Mouse (Mus musculus): ENCODE data around the gene Pitpnc1. TPM values are rescaled to one million over a fixed set of nuclear protein-coding genes. Genes with fewer than 3 reads are reported as not detected.

Gene Pitpnc1
- polyA plus RNA-seq, 1 experiment from 2014 or later, result 9.1 TPM

DNA sequence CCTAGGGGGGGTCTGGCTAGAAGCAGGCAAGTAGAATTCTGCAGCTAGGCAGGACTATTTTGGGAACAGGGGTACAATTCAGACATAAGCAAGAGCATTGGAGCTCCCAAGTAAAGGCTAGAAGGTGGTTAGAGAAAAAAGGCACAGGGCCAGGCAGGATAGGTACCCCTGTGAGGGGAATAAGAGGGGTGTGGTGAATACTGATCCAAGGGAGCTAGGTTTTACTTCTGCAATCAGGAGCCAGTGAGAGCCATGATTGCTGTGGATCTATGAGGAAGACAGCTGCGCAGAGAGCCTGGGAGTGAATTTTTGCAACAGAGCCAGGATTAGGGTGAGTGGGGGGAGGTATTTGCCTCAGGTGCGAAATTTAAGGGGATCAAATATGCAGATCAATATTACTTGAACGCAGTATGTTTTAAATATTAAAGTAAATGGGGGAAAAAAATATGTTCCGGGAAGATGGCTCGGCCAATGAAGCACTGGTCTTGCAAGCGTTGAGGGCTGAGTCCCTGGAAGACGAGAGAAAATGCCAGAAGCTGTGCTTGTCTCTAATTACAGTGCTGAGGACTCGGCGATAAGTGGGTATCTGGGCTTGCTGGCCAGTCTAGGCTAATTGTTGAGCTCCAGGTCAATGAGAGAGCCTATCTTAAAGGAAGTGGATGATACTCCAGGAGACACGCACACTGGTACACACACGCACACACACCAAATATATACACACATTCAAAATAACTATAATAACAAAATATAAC is 55.3 kb downstream of the Pitpnc1 start:
- TF ChIP-seq CTCF (IDR thresholded peaks at IDR 0.05; ENCODE audit: low read depth) (no peak), EP300 (IDR thresholded peaks at IDR 0.05; ENCODE audit: low read depth) (no peak)
- peak overlapping the region; percentile 14; the same call in 1 of the 2 replicates for H3K4me2 ChIP-seq (ENCODE audit: low read depth, low read length)
- ATAC-seq, result no peak

DNA sequence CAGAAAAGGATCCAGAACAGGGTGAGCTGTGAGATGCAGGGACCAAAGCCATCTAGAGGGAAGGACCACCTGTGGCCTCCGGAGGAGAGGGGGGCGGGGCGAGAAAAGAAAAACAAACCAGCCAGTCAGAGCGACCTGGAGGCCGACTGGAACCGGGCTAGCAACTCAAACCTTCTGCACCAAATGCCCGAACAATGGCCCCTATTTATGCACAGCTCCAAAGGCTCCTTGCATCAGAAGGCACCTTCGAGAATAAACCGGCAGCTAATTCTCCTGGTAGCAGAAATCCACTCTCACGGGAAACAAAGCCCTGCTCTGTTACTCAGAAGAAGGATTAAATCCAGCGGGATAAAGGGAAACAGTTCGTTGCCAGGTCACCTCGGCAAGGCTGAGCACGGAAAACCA is 57.2 kb downstream of the Pitpnc1 start:
- DNase-seq (peak; percentile 40), ATAC-seq (no peak)
- 16% methylated on average over 14 of the region's 14 CpGs for WGBS (ENCODE audit: insufficient replicate concordance)
- no peaks in the 10 kb centered on the region for H3K27me3 ChIP-seq (ENCODE audit: insufficient read depth, low read length)
- no peaks in the 10 kb centered on the region for H3K9me3 ChIP-seq (ENCODE audit: low read length)
- peaks cover 74% of the 10 kb centered on the region for H3K4me1 ChIP-seq (ENCODE audit: insufficient read depth)
- H3K9ac ChIP-seq (replicated peaks), result peak overlapping the region; percentile 45
- peak overlapping the region; percentile 18; the same call in 1 of the 2 replicates for H3K27ac ChIP-seq (ENCODE audit: low read depth)
- peak overlapping the region; percentile 64 for H3K4me2 ChIP-seq (ENCODE audit: low read depth, low read length)
- H3K4me3 ChIP-seq (ENCODE audit: low read depth, low read length), result peak overlapping the region; percentile 23
- TF ChIP-seq CTCF (IDR thresholded peaks at IDR 0.05; ENCODE audit: low read depth) (no peak), EP300 (IDR thresholded peaks at IDR 0.05; ENCODE audit: low read depth) (no peak)
- H3K36me3 ChIP-seq (replicated peaks; ENCODE audit: insufficient read depth, low read length), result no peaks in the 10 kb centered on the region

More for the DNA sequence above, 55.3 kb downstream of the Pitpnc1 start:
- no peak for DNase-seq
- Histone ChIP-seq H3K9me3 (ENCODE audit: low read length) (no peaks in the 10 kb centered on the region), H3K36me3 (replicated peaks; ENCODE audit: insufficient read depth, low read length) (no peaks in the 10 kb centered on the region), H3K9ac (replicated peaks) (no peak overlapping the region), H3K4me3 (ENCODE audit: low read depth, low read length) (no peak overlapping the region), H3K27ac (ENCODE audit: low read depth) (peak overlapping the region; percentile 32; the same call in 1 of the 2 replicates), H3K27me3 (ENCODE audit: insufficient read depth, low read length) (no peaks in the 10 kb centered on the region), H3K4me1 (ENCODE audit: insufficient read depth) (peaks cover 67% of the 10 kb centered on the region)
- WGBS (ENCODE audit: insufficient replicate concordance), result 64% methylated on average over 11 of the region's 11 CpGs

DNA sequence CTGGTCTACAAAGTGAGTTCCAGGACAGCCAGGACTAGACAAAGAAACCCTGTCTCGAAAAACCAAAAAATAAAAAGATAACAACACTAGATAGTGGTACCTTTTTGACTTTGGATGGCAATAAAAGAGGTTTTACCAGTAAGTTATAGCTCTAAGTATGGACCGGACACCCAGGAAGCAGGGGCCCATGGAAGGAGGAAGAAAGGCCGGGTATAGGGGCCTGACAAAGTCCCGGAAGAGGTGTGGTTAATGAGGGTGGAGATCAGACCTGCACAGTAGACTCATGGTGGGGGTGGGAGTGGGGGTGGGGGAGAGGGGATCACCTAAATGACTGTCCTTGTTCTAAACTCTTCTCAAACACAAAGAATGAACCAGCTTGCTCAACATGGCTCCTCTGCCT is 58.4 kb downstream of the Pitpnc1 start:
- ATAC-seq (no peak), DNase-seq (no peak)
- no peaks in the 10 kb centered on the region for H3K27me3 ChIP-seq (ENCODE audit: insufficient read depth, low read length)
- H3K9me3 ChIP-seq (ENCODE audit: low read length), result no peaks in the 10 kb centered on the region
- no peak overlapping the region for H3K9ac ChIP-seq (replicated peaks)
- H3K4me2 ChIP-seq (ENCODE audit: low read depth, low read length), result 0 out of 2 replicates have a peak overlapping the region, but pooled peaks have one; percentile 64
- TF ChIP-seq EP300 (IDR thresholded peaks at IDR 0.05; ENCODE audit: low read depth) (no peak), CTCF (IDR thresholded peaks at IDR 0.05; ENCODE audit: low read depth) (no peak)
- H3K27ac ChIP-seq (ENCODE audit: low read depth), result peak overlapping the region; percentile 35; the same call in 1 of the 2 replicates
- 36% methylated on average over 4 of the region's 4 CpGs for WGBS (ENCODE audit: insufficient replicate concordance)
- no peaks in the 10 kb centered on the region for H3K36me3 ChIP-seq (replicated peaks; ENCODE audit: insufficient read depth, low read length)
- H3K4me3 ChIP-seq (ENCODE audit: low read depth, low read length), result no peak overlapping the region
- peaks cover 82% of the 10 kb centered on the region for H3K4me1 ChIP-seq (ENCODE audit: insufficient read depth)

DNA sequence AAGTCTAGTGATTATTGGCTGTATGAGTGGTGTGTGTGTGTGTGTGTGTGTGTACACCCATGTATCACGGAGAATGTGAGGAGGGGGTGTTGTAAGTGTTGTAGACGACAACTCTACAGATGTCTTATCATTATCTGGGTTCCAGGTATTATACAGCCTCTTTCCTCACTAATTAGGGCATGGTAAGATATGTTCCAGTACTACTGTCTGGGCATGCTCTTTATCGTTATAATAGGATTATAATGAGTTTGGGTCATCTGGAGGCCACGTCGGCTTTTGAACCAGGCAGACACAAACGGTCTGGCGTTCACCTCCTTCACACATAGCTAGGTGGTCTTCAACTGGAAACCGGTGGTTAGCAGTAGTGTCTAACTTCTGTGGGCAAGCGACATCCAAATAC is 58.9 kb downstream of the Pitpnc1 start:
- no peak for DNase-seq

DNA sequence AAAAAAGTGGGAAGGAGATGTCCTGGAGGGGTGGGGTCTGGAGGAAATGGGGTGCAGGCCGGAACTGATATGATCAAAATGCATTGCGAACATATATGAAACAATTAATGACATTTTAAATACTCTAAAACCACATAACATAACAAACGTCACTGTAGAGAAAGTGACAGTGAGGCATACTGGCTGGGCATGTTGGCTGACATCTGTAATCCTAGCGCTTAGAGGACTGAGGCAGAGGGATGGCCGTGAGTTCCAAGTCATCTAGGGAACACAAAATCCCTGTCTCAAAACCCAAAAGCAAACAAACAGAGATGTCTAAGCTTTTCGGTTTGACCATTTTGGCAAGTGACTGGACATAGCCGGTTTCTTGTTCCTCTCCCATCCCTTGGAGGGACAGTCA is 59.7 kb downstream of the Pitpnc1 start:
- ATAC-seq (no peak), DNase-seq (no peak)
- TF ChIP-seq CTCF (IDR thresholded peaks at IDR 0.05; ENCODE audit: low read depth) (no peak), EP300 (IDR thresholded peaks at IDR 0.05; ENCODE audit: low read depth) (no peak)
- no peaks in the 10 kb centered on the region for H3K9me3 ChIP-seq (ENCODE audit: low read length)
- no peaks in the 10 kb centered on the region for H3K36me3 ChIP-seq (replicated peaks; ENCODE audit: insufficient read depth, low read length)
- H3K27ac ChIP-seq (ENCODE audit: low read depth), result peak overlapping the region; percentile 39; the same call in 1 of the 2 replicates
- peaks cover 70% of the 10 kb centered on the region for H3K4me1 ChIP-seq (ENCODE audit: insufficient read depth)
- no peak overlapping the region; the same call in 1 of the 2 replicates for H3K9ac ChIP-seq (replicated peaks)
- H3K27me3 ChIP-seq (ENCODE audit: insufficient read depth, low read length), result no peaks in the 10 kb centered on the region
- H3K4me2 ChIP-seq (ENCODE audit: low read depth, low read length), result peak overlapping the region; percentile 27
- WGBS (ENCODE audit: insufficient replicate concordance), result 62% methylated on average over 7 of the region's 7 CpGs
- no peak overlapping the region for H3K4me3 ChIP-seq (ENCODE audit: low read depth, low read length)

More for the DNA sequence above, 58.9 kb downstream of the Pitpnc1 start:
- no peak overlapping the region for H3K4me3 ChIP-seq (ENCODE audit: low read depth, low read length)
- peaks cover 76% of the 10 kb centered on the region for H3K4me1 ChIP-seq (ENCODE audit: insufficient read depth)
- WGBS (ENCODE audit: insufficient replicate concordance), result 69% methylated on average over 9 of the region's 9 CpGs
- 0 out of 2 replicates have a peak overlapping the region, but pooled peaks have one; percentile 39 for H3K27ac ChIP-seq (ENCODE audit: low read depth)
- H3K9ac ChIP-seq (replicated peaks), result no peak overlapping the region; the same call in 1 of the 2 replicates
- no peak for ATAC-seq
- TF ChIP-seq EP300 (IDR thresholded peaks at IDR 0.05; ENCODE audit: low read depth) (no peak), CTCF (IDR thresholded peaks at IDR 0.05; ENCODE audit: low read depth) (no peak)
- H3K36me3 ChIP-seq (replicated peaks; ENCODE audit: insufficient read depth, low read length), result no peaks in the 10 kb centered on the region
- H3K4me2 ChIP-seq (ENCODE audit: low read depth, low read length), result peak overlapping the region; percentile 27; the same call in 1 of the 2 replicates
- H3K9me3 ChIP-seq (ENCODE audit: low read length), result no peaks in the 10 kb centered on the region
- H3K27me3 ChIP-seq (ENCODE audit: insufficient read depth, low read length), result no peaks in the 10 kb centered on the region

DNA sequence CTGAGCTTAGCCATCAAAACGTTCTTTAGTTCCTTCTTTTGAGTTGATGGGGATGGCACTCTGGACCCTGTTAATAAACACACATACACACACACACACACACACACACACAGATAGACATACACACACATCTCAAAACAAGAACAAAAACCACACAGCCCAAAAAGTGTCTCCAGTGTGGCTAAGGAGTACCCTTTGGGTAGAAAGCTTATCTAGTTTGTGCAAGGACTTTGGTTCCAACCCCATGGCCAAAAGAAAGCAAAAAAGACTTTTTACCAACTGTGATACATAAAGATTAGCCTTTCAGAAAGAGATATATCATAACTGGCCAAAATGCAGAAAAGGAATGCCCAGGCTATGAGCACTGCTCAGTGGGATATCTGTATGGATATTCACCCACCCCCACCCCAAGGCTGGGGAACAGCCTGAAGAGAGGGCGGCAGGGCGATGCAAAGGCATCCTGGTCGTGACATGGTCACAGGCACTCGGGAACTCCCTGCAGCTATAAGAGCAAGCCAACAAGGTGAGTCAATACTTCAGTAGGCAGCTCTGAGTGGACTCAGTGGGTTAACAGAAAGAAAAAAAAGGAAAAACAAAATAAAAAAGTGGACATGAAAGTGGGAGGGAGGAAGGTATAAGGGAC is 60.3 kb downstream of the Pitpnc1 start:
- TF ChIP-seq CTCF (IDR thresholded peaks at IDR 0.05; ENCODE audit: low read depth) (no peak), EP300 (IDR thresholded peaks at IDR 0.05; ENCODE audit: low read depth) (peak; percentile 62)
- no peak overlapping the region for H3K9ac ChIP-seq (replicated peaks)
- H3K27me3 ChIP-seq (ENCODE audit: insufficient read depth, low read length), result no peaks in the 10 kb centered on the region

More for the DNA sequence above, 60.3 kb downstream of the Pitpnc1 start:
- Histone ChIP-seq H3K4me2 (ENCODE audit: low read depth, low read length) (peak overlapping the region; percentile 44), H3K9me3 (ENCODE audit: low read length) (no peaks in the 10 kb centered on the region), H3K36me3 (replicated peaks; ENCODE audit: insufficient read depth, low read length) (no peaks in the 10 kb centered on the region), H3K27ac (ENCODE audit: low read depth) (peak overlapping the region; percentile 44), H3K4me1 (ENCODE audit: insufficient read depth) (peaks cover 67% of the 10 kb centered on the region), H3K4me3 (ENCODE audit: low read depth, low read length) (no peak overlapping the region)
- peak; percentile 59 for ATAC-seq
- no peak for DNase-seq
- WGBS (ENCODE audit: insufficient replicate concordance), result 37% methylated on average over 5 of the region's 5 CpGs
